Mouse (Mus musculus): Measurements from ENCODE around the gene Trim71. TPM values are rescaled to one million over a fixed set of nuclear protein-coding genes. Genes with fewer than 3 reads are reported as not detected.

The Trim71 gene
- polyA plus RNA-seq, 1 experiment from 2014 or later: 1.6 TPM

GRCm38 (mm10) chr9:114536628-114537027 is 27.5 kb downstream of the Trim71 start:
- no peak overlapping the region for H3K4me3 ChIP-seq (ENCODE audit: low read depth, low read length)
- H3K4me2 ChIP-seq (ENCODE audit: low read depth, low read length, severe bottlenecking): no peak overlapping the region
- peak; percentile 76 for ATAC-seq (replicated peaks; ENCODE audit: low FRiP score)
- no peaks in the 10 kb centered on the region for H3K27me3 ChIP-seq (ENCODE audit: control insufficient read depth, insufficient read depth, low read length)
- 5% methylated on average over 2 of the region's 2 CpGs for WGBS
- H3K9me3 ChIP-seq (ENCODE audit: control insufficient read depth, low read length): no peaks in the 10 kb centered on the region
- peak overlapping the region; percentile 29 for H3K9ac ChIP-seq (ENCODE audit: low read length)
- H3K36me3 ChIP-seq (ENCODE audit: control insufficient read depth, insufficient read depth, low read length): no peaks in the 10 kb centered on the region; the same call in 1 of the 2 replicates
- peak overlapping the region; percentile 66; the same call in 1 of the 2 replicates for H3K27ac ChIP-seq (ENCODE audit: low read depth, low read length)
- peaks cover 11% of the 10 kb centered on the region for H3K4me1 ChIP-seq (replicated peaks; ENCODE audit: control insufficient read depth, insufficient read depth, low read length)
- no peak for DNase-seq (ENCODE audit: low spot score)

GRCm38 (mm10) chr9:114534747-114535517 is 29.2 kb downstream of the Trim71 start:
- ATAC-seq (replicated peaks; ENCODE audit: low FRiP score): no peak
- no peak overlapping the region for H3K4me3 ChIP-seq (ENCODE audit: low read depth, low read length)
- H3K36me3 ChIP-seq (ENCODE audit: control insufficient read depth, insufficient read depth, low read length): no peaks in the 10 kb centered on the region; the same call in 1 of the 2 replicates
- no peak overlapping the region for H3K9ac ChIP-seq (ENCODE audit: low read length)
- H3K4me2 ChIP-seq (ENCODE audit: low read depth, low read length, severe bottlenecking): no peak overlapping the region
- no peak overlapping the region for H3K27ac ChIP-seq (ENCODE audit: low read depth, low read length)
- 86% methylated on average over 9 of the region's 9 CpGs for WGBS
- peaks cover 16% of the 10 kb centered on the region for H3K4me1 ChIP-seq (replicated peaks; ENCODE audit: control insufficient read depth, insufficient read depth, low read length)
- no peaks in the 10 kb centered on the region for H3K9me3 ChIP-seq (ENCODE audit: control insufficient read depth, low read length)
- H3K27me3 ChIP-seq (ENCODE audit: control insufficient read depth, insufficient read depth, low read length): no peaks in the 10 kb centered on the region
- DNase-seq (ENCODE audit: low spot score): no peak

DNA sequence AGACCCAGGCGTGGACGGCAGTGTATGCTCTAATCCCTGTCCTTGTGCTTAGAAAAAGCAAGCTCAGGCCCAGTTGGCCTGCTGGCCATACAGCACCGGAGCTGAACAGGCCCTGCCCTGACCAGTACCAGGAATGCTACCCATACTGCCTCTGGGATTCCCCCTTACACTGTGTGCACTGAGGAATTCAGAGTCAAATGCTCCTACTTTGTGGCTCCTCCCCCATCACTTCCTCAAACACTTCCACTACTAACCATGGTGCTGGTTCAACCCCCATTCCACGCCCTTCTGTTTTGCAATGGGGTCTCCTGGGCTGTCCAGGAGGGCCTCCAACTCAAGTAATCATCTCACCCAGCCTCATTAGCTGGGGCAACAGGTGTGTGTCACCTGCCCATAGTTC is 30.3 kb downstream of the Trim71 start:
- ATAC-seq (replicated peaks; ENCODE audit: low FRiP score) (no peak), DNase-seq (ENCODE audit: low spot score) (no peak)
- Histone ChIP-seq H3K4me3 (ENCODE audit: low read depth, low read length) (no peak overlapping the region), H3K27me3 (ENCODE audit: control insufficient read depth, insufficient read depth, low read length) (no peaks in the 10 kb centered on the region), H3K4me2 (ENCODE audit: low read depth, low read length, severe bottlenecking) (no peak overlapping the region), H3K9me3 (ENCODE audit: control insufficient read depth, low read length) (no peaks in the 10 kb centered on the region), H3K9ac (ENCODE audit: low read length) (no peak overlapping the region), H3K4me1 (replicated peaks; ENCODE audit: control insufficient read depth, insufficient read depth, low read length) (peaks cover 16% of the 10 kb centered on the region), H3K36me3 (ENCODE audit: control insufficient read depth, insufficient read depth, low read length) (no peaks in the 10 kb centered on the region), H3K27ac (ENCODE audit: low read depth, low read length) (no peak overlapping the region)
- 72% methylated on average over 4 of the region's 4 CpGs for WGBS

DNA sequence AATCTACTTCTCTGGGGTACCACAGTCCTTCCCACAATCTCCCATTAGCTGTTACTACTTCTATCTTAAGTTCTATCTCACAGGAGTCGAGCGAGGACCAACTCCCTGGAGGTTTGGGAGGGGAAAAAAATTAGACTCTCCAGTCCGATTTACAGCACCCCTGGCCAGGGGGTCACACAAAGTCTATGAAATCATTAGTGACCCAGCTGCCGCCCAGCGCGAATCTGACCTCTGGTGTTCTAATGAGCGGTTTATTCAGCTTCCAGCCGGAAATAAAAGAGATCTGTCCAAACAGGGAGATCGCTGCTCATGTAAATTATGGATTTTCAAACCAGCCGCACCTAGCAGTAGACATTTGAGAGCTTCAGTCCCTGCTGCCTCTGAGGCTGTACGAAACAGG is 32.9 kb downstream of the Trim71 start:
- WGBS: 27% methylated on average over 11 of the region's 11 CpGs
- H3K27ac ChIP-seq (ENCODE audit: low read depth, low read length): no peak overlapping the region

DNA sequence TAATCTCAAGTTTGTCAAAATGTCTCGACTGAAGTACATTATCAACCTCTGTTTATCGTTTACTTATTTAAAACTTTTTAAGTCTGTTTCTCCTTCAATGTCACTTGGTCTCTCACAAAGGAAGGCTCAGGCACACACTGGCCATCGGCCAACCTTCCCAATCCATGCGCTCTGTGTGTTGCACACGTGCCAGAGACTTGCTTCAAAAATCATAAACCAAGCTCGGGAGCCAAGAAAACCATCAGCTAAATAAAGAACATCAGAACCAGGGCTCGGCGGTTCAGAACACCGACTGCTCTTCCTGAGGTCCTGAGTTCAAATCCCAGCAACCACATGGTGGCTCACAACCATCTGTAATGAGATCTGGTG is 35.5 kb downstream of the Trim71 start:
- Histone ChIP-seq H3K36me3 (ENCODE audit: control insufficient read depth, insufficient read depth, low read length) (no peaks in the 10 kb centered on the region), H3K4me2 (ENCODE audit: low read depth, low read length, severe bottlenecking) (no peak overlapping the region), H3K4me3 (ENCODE audit: low read depth, low read length) (no peak overlapping the region), H3K27ac (ENCODE audit: low read depth, low read length) (peak overlapping the region; percentile 41; the same call in 1 of the 2 replicates), H3K9me3 (ENCODE audit: control insufficient read depth, low read length) (no peaks in the 10 kb centered on the region), H3K4me1 (replicated peaks; ENCODE audit: control insufficient read depth, insufficient read depth, low read length) (peaks cover 28% of the 10 kb centered on the region), H3K9ac (ENCODE audit: low read length) (no peak overlapping the region), H3K27me3 (ENCODE audit: control insufficient read depth, insufficient read depth, low read length) (no peaks in the 10 kb centered on the region)
- WGBS: 46% methylated on average over 9 of the region's 9 CpGs
- no peak for ATAC-seq (replicated peaks; ENCODE audit: low FRiP score)
- no peak for DNase-seq (ENCODE audit: low spot score)

More for the DNA sequence above, 32.9 kb downstream of the Trim71 start:
- no peaks in the 10 kb centered on the region for H3K27me3 ChIP-seq (ENCODE audit: control insufficient read depth, insufficient read depth, low read length)
- H3K36me3 ChIP-seq (ENCODE audit: control insufficient read depth, insufficient read depth, low read length): no peaks in the 10 kb centered on the region
- H3K9ac ChIP-seq (ENCODE audit: low read length): no peak overlapping the region
- ATAC-seq (replicated peaks; ENCODE audit: low FRiP score) (no peak), DNase-seq (ENCODE audit: low spot score) (no peak)
- H3K9me3 ChIP-seq (ENCODE audit: control insufficient read depth, low read length): no peaks in the 10 kb centered on the region
- H3K4me1 ChIP-seq (replicated peaks; ENCODE audit: control insufficient read depth, insufficient read depth, low read length): peaks cover 20% of the 10 kb centered on the region
- H3K4me3 ChIP-seq (ENCODE audit: low read depth, low read length): no peak overlapping the region
- H3K4me2 ChIP-seq (ENCODE audit: low read depth, low read length, severe bottlenecking): no peak overlapping the region

- no peaks in the 10 kb centered on the region for H3K36me3 ChIP-seq (ENCODE audit: control insufficient read depth, insufficient read depth, low read length)
- no peaks in the 10 kb centered on the region for H3K27me3 ChIP-seq (ENCODE audit: control insufficient read depth, insufficient read depth, low read length)
- H3K4me2 ChIP-seq (ENCODE audit: low read depth, low read length, severe bottlenecking): peak overlapping the region; percentile 27; the same call in 1 of the 2 replicates
- 0 out of 2 replicates have a peak overlapping the region, but pooled peaks have one; percentile 41 for H3K27ac ChIP-seq (ENCODE audit: low read depth, low read length)
- 5% methylated on average over 17 of the region's 17 CpGs for WGBS
- peak; percentile 67 for ATAC-seq (replicated peaks; ENCODE audit: low FRiP score)
- no peak overlapping the region for H3K9ac ChIP-seq (ENCODE audit: low read length)
- peaks cover 28% of the 10 kb centered on the region for H3K4me1 ChIP-seq (replicated peaks; ENCODE audit: control insufficient read depth, insufficient read depth, low read length)
- no peaks in the 10 kb centered on the region for H3K9me3 ChIP-seq (ENCODE audit: control insufficient read depth, low read length)
- peak; percentile 81 for DNase-seq (ENCODE audit: low spot score)
- H3K4me3 ChIP-seq (ENCODE audit: low read depth, low read length): no peak overlapping the region
These were observed 36.0 kb downstream of the Trim71 start for GRCm38 (mm10) chr9:114527992-114528679.

GRCm38 (mm10) chr9:114527085-114527484 is 37.1 kb downstream of the Trim71 start:
- H3K4me3 ChIP-seq (ENCODE audit: low read depth, low read length): no peak overlapping the region
- 0 out of 2 replicates have a peak overlapping the region, but pooled peaks have one; percentile 3 for H3K9ac ChIP-seq (ENCODE audit: low read length)
- no peaks in the 10 kb centered on the region for H3K36me3 ChIP-seq (ENCODE audit: control insufficient read depth, insufficient read depth, low read length)
- WGBS: 1% methylated on average over 16 of the region's 16 CpGs
- H3K4me1 ChIP-seq (replicated peaks; ENCODE audit: control insufficient read depth, insufficient read depth, low read length): peaks cover 28% of the 10 kb centered on the region
- H3K27me3 ChIP-seq (ENCODE audit: control insufficient read depth, insufficient read depth, low read length): no peaks in the 10 kb centered on the region
- no peaks in the 10 kb centered on the region for H3K9me3 ChIP-seq (ENCODE audit: control insufficient read depth, low read length)
- DNase-seq (ENCODE audit: low spot score) (peak; percentile 84), ATAC-seq (replicated peaks; ENCODE audit: low FRiP score) (peak; percentile 57)
- H3K27ac ChIP-seq (ENCODE audit: low read depth, low read length): peak overlapping the region; percentile 51; the same call in 1 of the 2 replicates
- H3K4me2 ChIP-seq (ENCODE audit: low read depth, low read length, severe bottlenecking): peak overlapping the region; percentile 40; the same call in 1 of the 2 replicates

- DNase-seq (ENCODE audit: low spot score): peak; percentile 65
- no peaks in the 10 kb centered on the region for H3K9me3 ChIP-seq (ENCODE audit: control insufficient read depth, low read length)
- H3K4me1 ChIP-seq (replicated peaks; ENCODE audit: control insufficient read depth, insufficient read depth, low read length): peaks cover 28% of the 10 kb centered on the region
- WGBS: under 1% methylated on average over 8 of the region's 8 CpGs
- peak overlapping the region; percentile 51 for H3K27ac ChIP-seq (ENCODE audit: low read depth, low read length)
- H3K4me3 ChIP-seq (ENCODE audit: low read depth, low read length): no peak overlapping the region
- 0 out of 2 replicates have a peak, but pooled peaks have one; percentile 3 for ATAC-seq (replicated peaks; ENCODE audit: low FRiP score)
- no peaks in the 10 kb centered on the region for H3K36me3 ChIP-seq (ENCODE audit: control insufficient read depth, insufficient read depth, low read length)
- H3K4me2 ChIP-seq (ENCODE audit: low read depth, low read length, severe bottlenecking): peak overlapping the region; percentile 40; the same call in 1 of the 2 replicates
- no peak overlapping the region; the same call in 1 of the 2 replicates for H3K9ac ChIP-seq (ENCODE audit: low read length)
- no peaks in the 10 kb centered on the region for H3K27me3 ChIP-seq (ENCODE audit: control insufficient read depth, insufficient read depth, low read length)
These were observed 37.6 kb downstream of the Trim71 start for GRCm38 (mm10) chr9:114526581-114526980.
